Mouse (Mus musculus) adrenal gland (tissue): ENCODE results near the gene Ppfia1.

Experiments used
- intact Hi-C: fragments of 180-260 bp; cut with DNase I; formaldehyde crosslinking; loops from one replicate; pipeline ENCODE4 v1.15.1; 2025

Gene Ppfia1

DNA sequence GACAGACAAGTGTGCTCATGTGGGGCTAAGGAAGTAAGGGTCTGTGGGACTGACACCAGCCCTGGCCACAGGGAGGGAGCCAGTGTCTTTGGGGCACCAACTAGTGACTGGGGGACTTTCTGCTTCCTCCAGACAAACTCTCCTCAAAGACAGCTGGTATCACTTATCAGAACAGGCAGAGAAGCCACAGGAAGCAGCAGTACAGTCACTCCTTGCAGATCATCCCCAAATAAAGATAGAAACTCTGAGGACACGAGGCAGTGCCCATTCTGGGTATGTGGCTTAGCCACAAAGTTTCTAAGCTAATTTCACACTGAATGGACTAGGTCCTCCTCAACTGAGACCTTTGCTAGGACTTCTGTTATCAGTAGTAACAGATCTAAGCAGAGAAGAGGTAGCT is 60.6 kb downstream of the Ppfia1 start:
- intact Hi-C loops: no loop called here

- intact Hi-C loops: no loop called here
Observed at GRCm38 (mm10) chr7:144490201-144490873, 63.2 kb downstream of the Ppfia1 start.

DNA sequence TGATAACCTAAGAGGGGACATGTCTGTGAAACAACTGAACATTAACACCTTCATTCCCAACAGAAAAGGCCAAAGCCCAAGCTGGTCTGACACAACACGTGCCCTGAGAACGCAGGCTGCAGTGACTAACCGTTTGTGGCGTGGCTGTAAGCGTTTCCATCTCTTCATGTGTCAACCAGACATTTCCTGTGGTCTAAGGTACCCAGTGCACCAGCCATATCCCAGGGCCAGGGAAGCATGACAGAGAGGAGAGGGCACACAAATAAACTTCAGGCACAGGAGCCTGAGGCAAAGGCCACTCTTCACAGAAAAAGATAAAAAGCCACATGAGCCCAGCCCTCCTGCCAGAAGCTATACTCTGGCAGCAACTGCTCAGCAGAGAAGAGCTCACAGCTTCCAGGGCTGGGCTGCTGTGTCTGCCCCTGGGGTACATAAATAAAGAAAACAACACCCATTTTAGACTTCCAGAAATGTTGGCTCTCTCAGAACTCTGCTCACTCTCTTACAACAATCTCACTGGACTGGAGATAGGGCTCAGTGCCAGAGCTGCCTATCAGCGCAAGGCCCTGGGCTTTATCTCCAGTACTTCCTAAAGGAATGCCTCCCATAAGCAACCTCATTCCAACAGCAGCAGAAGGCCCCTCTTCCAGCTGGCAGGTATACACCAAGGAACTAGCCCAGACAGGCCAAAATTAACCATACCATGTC is 64.3 kb downstream of the Ppfia1 start:
- intact Hi-C loops: no loop called here

DNA sequence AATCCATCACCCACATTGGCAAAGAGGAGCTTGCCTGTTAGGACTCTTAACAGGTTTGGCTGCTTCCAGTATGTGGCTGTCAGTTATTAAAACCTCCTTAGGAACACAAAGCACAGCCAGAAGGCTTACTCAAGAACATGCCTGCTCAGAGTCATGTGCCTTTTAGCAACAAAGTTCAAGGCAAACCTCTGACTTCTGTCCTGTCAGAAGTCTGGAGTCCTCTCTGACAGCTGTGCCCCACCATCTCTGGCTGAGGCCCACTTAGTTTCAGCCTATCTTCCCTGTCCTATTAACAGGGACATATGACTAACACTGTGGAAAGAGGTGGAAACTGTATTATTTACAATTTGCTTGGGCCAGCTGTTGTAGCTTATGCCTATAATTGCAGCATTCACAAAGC is 73.2 kb downstream of the Ppfia1 start:
- intact Hi-C loops: no loop called here

- intact Hi-C loops: no loop called here
Observed at GRCm38 (mm10) chr7:144479569-144479968, 74.0 kb downstream of the Ppfia1 start.

DNA sequence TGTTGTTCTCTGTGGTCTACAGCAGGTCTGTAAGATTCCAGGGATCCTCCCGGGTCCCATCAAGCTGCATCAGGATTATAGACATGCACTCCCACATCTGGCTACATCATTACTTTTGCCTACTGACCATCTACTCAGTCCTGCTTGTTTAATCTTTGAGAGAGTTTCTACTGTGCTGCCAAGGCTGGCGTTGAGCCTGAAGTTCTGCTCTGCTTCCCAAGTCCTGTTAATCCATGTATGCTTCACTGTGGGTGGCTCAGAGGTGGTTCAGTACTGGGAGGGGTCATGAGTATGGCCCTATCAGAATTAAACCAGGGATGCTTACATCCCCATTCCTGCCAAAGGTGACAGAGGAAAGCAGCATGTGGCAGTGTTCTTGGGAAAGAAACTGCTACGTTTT is 77.8 kb downstream of the Ppfia1 start:
- intact Hi-C loops: no loop called here

DNA sequence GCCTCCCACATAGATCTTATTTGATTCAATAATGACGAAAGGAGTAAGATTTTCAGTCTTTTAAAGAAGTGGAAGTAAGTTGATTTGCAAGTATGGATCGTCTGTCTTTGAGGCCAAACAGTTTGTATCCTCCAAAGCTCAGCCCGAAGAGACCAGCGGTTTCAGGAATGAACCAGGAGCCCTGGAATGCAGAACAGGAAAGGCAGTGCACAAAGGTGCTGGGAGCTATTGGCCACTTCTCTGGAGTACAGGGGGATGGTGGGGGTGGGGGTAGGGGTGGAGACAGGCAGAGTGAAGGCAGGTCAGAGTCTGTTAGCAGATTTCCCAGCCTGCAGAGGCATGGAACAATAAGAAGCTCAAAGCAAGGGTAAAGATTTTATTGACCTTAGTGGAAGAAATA is 80.0 kb downstream of the Ppfia1 start:
- intact Hi-C loops: no loop called here

- intact Hi-C loops: no loop called here
Observed at GRCm38 (mm10) chr7:144471103-144471502, 82.4 kb downstream of the Ppfia1 start.

- intact Hi-C loops: no loop called here
Observed at GRCm38 (mm10) chr7:144470545-144471059, 82.9 kb downstream of the Ppfia1 start, which contains the start of gene Cttn. TSS of gene Cttn (minus strand) at chr7:144471009.

DNA sequence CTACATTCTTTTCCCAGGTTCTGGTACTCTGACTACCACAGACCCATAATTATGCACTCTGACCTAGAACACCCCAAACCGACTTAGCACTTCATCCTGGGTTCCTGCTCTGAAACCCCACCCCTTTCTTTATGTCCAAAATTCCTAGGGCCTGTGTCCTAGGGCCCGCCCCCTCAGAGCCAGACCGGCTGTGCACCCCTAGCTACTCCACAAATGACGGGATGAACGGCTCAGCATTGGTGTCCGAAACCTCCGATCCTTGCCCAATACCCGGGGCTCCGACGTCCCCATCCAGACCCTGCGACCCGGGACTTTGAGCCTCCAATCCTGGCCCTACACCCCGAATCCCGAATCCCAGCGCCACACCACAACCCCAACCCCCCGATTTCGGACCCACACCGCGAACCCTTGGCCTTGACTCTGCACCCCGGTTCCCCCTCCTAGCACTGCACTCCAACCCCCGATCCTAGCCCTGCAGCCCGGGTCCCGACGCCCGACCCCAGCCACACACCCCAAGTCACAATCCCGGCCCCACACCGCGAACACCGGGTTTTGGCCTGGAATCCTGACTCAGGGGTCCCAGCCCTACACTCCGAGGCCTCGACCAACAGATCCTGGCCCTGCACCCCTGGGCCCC is 83.5 kb downstream of the Ppfia1 start:
- intact Hi-C loops: no loop called here

DNA sequence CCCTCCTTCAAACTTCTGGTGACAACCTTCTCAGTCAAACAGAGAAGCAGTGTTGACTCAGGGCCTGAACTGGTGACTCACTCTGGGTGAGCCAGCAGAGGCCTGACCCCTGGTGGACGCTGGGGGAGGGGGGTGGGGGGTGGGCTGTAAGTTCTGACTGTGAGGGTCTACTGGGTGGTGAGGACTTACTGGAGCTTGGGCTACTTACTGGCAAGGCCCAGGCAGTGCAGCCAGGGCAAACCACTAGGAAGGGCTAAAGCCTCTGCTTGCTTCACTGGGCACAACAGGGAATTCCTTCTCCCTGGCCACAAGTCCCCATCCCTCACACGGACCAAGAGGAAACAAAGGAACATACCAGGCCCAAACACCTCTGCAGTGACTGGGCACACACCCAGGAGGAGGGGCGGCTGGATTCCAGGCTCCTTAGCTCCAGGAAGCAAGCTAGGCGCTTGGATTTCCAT is 84.3 kb downstream of the Ppfia1 start:
- intact Hi-C loops: no loop called here

GRCm38 (mm10) chr7:144468741-144469140 is 84.8 kb downstream of the Ppfia1 start:
- intact Hi-C loops: no loop called here

- intact Hi-C loops: no loop called here
Observed at GRCm38 (mm10) chr7:144462577-144462976, 91.0 kb downstream of the Ppfia1 start.

GRCm38 (mm10) chr7:144461246-144461902 is 92.2 kb downstream of the Ppfia1 start:
- intact Hi-C loops: no loop called here

DNA sequence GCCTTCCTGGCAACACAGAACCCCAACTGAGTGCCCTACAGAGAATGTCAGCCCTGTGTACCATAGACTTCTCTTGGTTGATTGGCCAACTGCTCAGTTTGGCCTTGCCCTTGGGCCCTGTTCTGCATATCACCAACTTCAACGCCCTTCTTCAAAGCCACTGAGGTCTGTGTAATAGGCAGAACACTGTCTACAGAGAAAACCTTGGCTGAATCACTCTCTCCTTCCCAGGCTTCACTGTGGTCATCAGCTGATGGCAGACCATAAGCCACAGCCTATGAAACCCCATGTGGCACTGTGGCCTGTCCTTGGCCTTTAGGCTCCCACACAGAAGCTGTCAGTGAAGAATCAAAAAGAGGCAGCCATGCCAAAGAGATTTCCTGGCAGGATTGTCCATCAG is 94.6 kb downstream of the Ppfia1 start:
- intact Hi-C loops: no loop called here

GRCm38 (mm10) chr7:144450661-144451060 is 102.9 kb downstream of the Ppfia1 start:
- intact Hi-C loops: no loop called here

GRCm38 (mm10) chr7:144449637-144450570 is 103.6 kb downstream of the Ppfia1 start:
- intact Hi-C loops: no loop called here

GRCm38 (mm10) chr7:144448186-144448585 is 105.3 kb downstream of the Ppfia1 start:
- intact Hi-C loops: no loop called here

- intact Hi-C loops: no loop called here
Observed at GRCm38 (mm10) chr7:144447146-144447545, 106.4 kb downstream of the Ppfia1 start.

DNA sequence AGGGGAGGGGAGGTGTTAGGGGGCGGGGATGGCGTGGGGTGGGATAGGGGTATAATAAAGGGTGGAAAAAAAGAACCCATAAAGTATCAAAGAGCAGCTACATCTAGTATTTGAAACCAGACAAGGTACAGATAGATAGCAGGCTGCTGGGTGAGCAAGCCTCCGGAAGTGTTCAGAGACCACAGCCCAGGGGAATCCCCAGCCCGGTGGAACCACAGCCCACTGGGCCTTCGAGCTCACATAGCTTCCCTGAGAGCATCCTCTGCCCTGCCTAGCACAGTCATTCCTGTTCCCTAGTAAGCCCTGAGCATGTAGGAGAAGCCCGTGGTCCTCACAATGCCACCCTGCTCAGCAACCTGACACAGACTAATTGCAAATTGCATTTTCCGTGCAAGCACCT is 108.7 kb downstream of the Ppfia1 start:
- intact Hi-C loops: no loop called here

DNA sequence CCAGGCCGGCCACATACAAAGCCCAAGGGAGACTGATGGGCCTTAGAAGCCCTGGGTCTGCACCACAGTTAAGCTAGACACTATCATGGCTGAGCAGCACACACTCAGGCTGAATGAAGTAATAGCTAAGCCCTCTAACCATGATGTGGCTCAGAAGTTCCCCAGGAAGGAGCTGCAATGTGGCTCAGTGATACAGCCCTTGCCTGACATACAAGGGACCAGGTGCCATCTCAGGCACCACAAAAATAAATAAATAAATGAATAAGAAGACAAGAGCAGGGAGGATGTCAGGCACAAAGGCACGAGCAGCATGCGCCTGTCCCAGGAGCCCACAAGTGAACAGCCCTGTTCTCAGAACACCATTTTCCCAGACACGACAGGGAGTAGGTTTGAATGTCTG is 111.6 kb downstream of the Ppfia1 start:
- intact Hi-C loops: no loop called here
